ENCODE assay signal across 18 mouse cellular contexts in the genomic region with DNA sequence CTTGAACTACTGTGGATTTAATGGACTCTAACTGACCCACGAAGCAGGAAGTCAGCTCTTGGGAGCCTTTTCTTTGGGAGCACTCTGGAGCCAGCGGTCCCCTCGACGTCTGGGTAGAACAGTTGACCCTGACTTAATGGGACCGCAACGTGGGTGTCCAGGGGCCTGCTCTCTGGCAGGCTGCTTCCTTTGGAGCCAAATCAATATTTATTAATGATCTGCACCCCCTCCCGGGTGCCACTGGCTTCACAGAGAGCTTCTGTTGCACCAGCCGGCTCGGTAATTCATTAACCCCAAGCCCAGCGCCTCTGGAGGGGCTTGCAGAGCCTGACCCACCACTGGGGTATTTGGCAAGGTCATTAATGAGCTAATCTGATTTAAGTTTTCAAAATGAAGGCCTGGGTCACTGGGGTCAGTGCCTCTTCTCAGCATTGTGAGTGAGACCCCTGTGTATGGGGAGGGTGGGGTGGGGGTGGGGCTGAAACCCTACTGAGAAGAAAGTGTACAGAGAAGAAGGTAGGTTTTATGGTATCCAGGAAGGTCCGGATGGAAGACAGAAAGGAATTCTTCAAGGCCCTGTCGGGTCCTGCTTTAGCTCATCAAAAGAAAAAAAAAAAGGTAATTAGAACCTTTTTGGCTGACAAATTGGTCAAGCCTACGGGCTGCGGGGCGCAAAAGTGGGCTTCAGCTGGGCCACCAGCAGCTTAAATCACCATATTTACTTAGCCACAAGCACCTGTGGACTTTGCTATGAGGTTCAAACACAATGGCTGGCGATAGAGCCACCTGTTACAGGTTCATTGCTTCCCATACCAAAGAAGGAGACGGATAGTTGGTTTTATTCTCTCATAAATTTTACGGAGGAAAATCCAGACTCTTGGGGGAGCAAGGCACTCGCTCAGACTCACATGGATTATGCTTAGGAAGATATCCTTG. TPM values are rescaled to one million over a fixed set of nuclear protein-coding genes. Genes with fewer than 3 reads are reported as not detected.
DNase-seq lines count a peak whose midpoint lies in the region; ATAC-seq lines count a peak whose summit lies in the region.
"Had no signal": no experiment of that assay in that cellular context is flagged by ENCODE, and none has a peak within 500 bp of the region (broad histone marks: within the 10 kb centered on the region; RNA-seq: fewer than 3 reads in every experiment).

No protein-coding gene starts in this region.

- H3K4me1 ChIP-seq in kidney, embryonic 15.5 days: peaks cover 9% of the 10 kb centered on the region
- H3K4me1 ChIP-seq in limb, embryonic 11.5 days (ENCODE audit: control insufficient read depth, insufficient read depth, low read length): no peaks in the 10 kb centered on the region; the same call in 1 of the 2 replicates
- H3K4me1 ChIP-seq: embryonic facial prominence, embryonic 12.5 days had no signal

- no peak for DNase-seq in kidney, adult 9 months
- peak; percentile 39 for DNase-seq in embryo, embryonic 9.5 days (ENCODE audit: extremely low spot score)
- peak; percentile 46 for DNase-seq in limb, embryonic 11.5 days (ENCODE audit: low spot score)
- DNase-seq in retina, embryonic 14.5 days (ENCODE audit: low spot score): peak; percentile 60
- no peak for DNase-seq in right cerebral cortex, adult 18-20 months
- no peak for DNase-seq in thymus, postnatal 10 days (ENCODE audit: low spot score in 2 of 2)
- no peak for DNase-seq in frontal cortex, postnatal 10 days (ENCODE audit: low spot score in 2 of 2)
- DNase-seq: cerebellum, adult 2 months; kidney, postnatal 36 days; lung, postnatal 4 days; right cerebral cortex, postnatal 4 days had no signal

- WGBS in kidney, embryonic 15.5 days: 39% methylated on average over 19 of the region's 19 CpGs
- WGBS in limb, embryonic 11.5 days: 29% methylated on average over 19 of the region's 19 CpGs

- H3K4me3 ChIP-seq in kidney, embryonic 15.5 days (replicated peaks): no peak overlapping the region
- no peak overlapping the region for H3K4me3 ChIP-seq in limb, embryonic 11.5 days (ENCODE audit: low read depth, low read length)
- H3K4me3 ChIP-seq: embryonic facial prominence, embryonic 12.5 days had no signal

- no peaks in the 10 kb centered on the region for H3K36me3 ChIP-seq in kidney, embryonic 15.5 days
- no peaks in the 10 kb centered on the region for H3K36me3 ChIP-seq in limb, embryonic 11.5 days (ENCODE audit: control insufficient read depth, insufficient read depth, low read length)
- H3K36me3 ChIP-seq: embryonic facial prominence, embryonic 12.5 days had no signal

- peak; percentile 75; the same call in 1 of the 2 replicates for ATAC-seq in kidney, embryonic 15.5 days (replicated peaks; ENCODE audit: low FRiP score)
- no peak for ATAC-seq in limb, embryonic 11.5 days (ENCODE audit: insufficient number of reproducible peaks, low FRiP score, low TSS enrichment, low read depth)
- ATAC-seq: CD4-positive, CD25-positive, alpha-beta regulatory T cell, adult 4 months; forebrain, embryonic 14.5 days had no signal

- H3K9me3 ChIP-seq in kidney, embryonic 15.5 days (replicated peaks): no peaks in the 10 kb centered on the region
- H3K9me3 ChIP-seq in limb, embryonic 11.5 days (ENCODE audit: control insufficient read depth, low read length): no peaks in the 10 kb centered on the region
- H3K9me3 ChIP-seq: embryonic facial prominence, embryonic 12.5 days had no signal

- H3K9ac ChIP-seq in kidney, embryonic 15.5 days: no peak overlapping the region
- H3K9ac ChIP-seq in limb, embryonic 11.5 days (ENCODE audit: low read length): no peak overlapping the region
- H3K9ac ChIP-seq: embryonic facial prominence, embryonic 12.5 days had no signal

- H3K27me3 ChIP-seq in kidney, embryonic 15.5 days: peaks cover 23% of the 10 kb centered on the region
- no peaks in the 10 kb centered on the region for H3K27me3 ChIP-seq in limb, embryonic 11.5 days (ENCODE audit: control insufficient read depth, insufficient read depth, low read length)
- H3K27me3 ChIP-seq: embryonic facial prominence, embryonic 12.5 days had no signal

- peak overlapping the region; percentile 62; the same call in 1 of the 2 replicates for H3K27ac ChIP-seq in kidney, embryonic 15.5 days
- H3K27ac ChIP-seq in limb, embryonic 11.5 days (replicated peaks; ENCODE audit: low read depth, low read length): no peak overlapping the region
- H3K27ac ChIP-seq: embryonic facial prominence, embryonic 12.5 days had no signal

- H3K4me2 ChIP-seq in kidney, embryonic 15.5 days: peak overlapping the region; percentile 33
- H3K4me2 ChIP-seq in limb, embryonic 11.5 days (ENCODE audit: low read depth, severe bottlenecking): no peak overlapping the region
- H3K4me2 ChIP-seq: embryonic facial prominence, embryonic 12.5 days had no signal

RNA-seq across cellular contexts. Expression of gene Pah, which starts 25.0 kb away (rescaled TPM):
- polyA plus RNA-seq in kidney, embryonic 15.5 days (2015; fragmentation: Nextera tagmentation; extraction: Ambion mirVana): 3.1 and 3.3 TPM in 2 replicates
- polyA plus RNA-seq in limb, embryonic 11.5 days (2014; fragmentation: Nextera tagmentation; extraction: Ambion mirVana): not detected in 2 replicates
- polyA plus RNA-seq: brain, embryonic 14.5 days; CD4-positive, CD25-positive, alpha-beta regulatory T cell, adult 4 months; embryonic facial prominence, embryonic 12.5 days; forebrain, embryonic 14.5 days; limb, embryonic 14.5 days had no signal

RNA-seq across cellular contexts. Expression of gene Ascl1, which starts 53.1 kb away (rescaled TPM):
- polyA plus RNA-seq in kidney, embryonic 15.5 days (2015; fragmentation: Nextera tagmentation; extraction: Ambion mirVana): 1.1 and 1.4 TPM in 2 replicates
- polyA plus RNA-seq in limb, embryonic 11.5 days (2014; fragmentation: Nextera tagmentation; extraction: Ambion mirVana): 0.24 and 0.28 TPM in 2 replicates
- polyA plus RNA-seq: CD4-positive, CD25-positive, alpha-beta regulatory T cell, adult 4 months; testis, adult 2 months had no signal

Comparison
In these comparisons a context has a peak if more than half of its experiments do, and no peak if none do; other contexts are left out.
1. DNase-seq: peak in embryo, embryonic 9.5 days (single experiment), limb, embryonic 11.5 days (single experiment) and retina, embryonic 14.5 days (single experiment); none in kidney, adult 9 months (single experiment), right cerebral cortex, adult 18-20 months (single experiment), thymus, postnatal 10 days (0 of 2) and frontal cortex, postnatal 10 days (0 of 2).